ENCODE assay signal across 9 mouse cellular contexts in genomic region chr12:8099821-8100220, GRCm38 (mm10).
DNase-seq lines count a peak whose midpoint lies in the region; ATAC-seq lines count a peak whose summit lies in the region.
"Had no signal": no experiment of that assay in that cellular context is flagged by ENCODE, and none has a peak within 500 bp of the region (broad histone marks: within the 10 kb centered on the region; RNA-seq: fewer than 3 reads in every experiment).

No protein-coding gene starts in this region.

- no peak overlapping the region for H3K4me2 ChIP-seq in intestine, embryonic 14.5 days (ENCODE audit: low read length)
- H3K4me2 ChIP-seq in intestine, embryonic 16.5 days (ENCODE audit: low read depth, low read length), result no peak overlapping the region
- H3K4me2 ChIP-seq in kidney, embryonic 14.5 days (replicated peaks; ENCODE audit: low read depth, low read length), result no peak overlapping the region

- no peaks in the 10 kb centered on the region for H3K4me1 ChIP-seq in intestine, embryonic 14.5 days (replicated peaks; ENCODE audit: control insufficient read depth, insufficient read depth, low read length)
- no peaks in the 10 kb centered on the region for H3K4me1 ChIP-seq in intestine, embryonic 16.5 days (ENCODE audit: control insufficient read depth, insufficient read depth, low read length)
- no peaks in the 10 kb centered on the region for H3K4me1 ChIP-seq in kidney, embryonic 14.5 days (ENCODE audit: control insufficient read depth, insufficient read depth, low read length)

- no peak for ATAC-seq in intestine, embryonic 14.5 days (replicated peaks; ENCODE audit: low FRiP score, low TSS enrichment, low read depth)
- ATAC-seq in intestine, embryonic 16.5 days, result no peak
- ATAC-seq in kidney, embryonic 14.5 days (ENCODE audit: low FRiP score, low TSS enrichment), result peak; percentile 52; the same call in 1 of the 2 replicates

- no peak overlapping the region for H3K27ac ChIP-seq in intestine, embryonic 14.5 days (ENCODE audit: low read depth)
- no peak overlapping the region for H3K27ac ChIP-seq in intestine, embryonic 16.5 days (ENCODE audit: low read length)
- H3K27ac ChIP-seq in kidney, embryonic 14.5 days (ENCODE audit: low read depth, low read length), result no peak overlapping the region

- DNase-seq in intestine, embryonic 14.5 days (ENCODE audit: low spot score), result peak; percentile 72
- DNase-seq in adrenal gland, postnatal 14 days, result peak; percentile 76
- DNase-seq in ovary, postnatal 14 days (ENCODE audit: low spot score), result peak; percentile 45
- DNase-seq in thymus, postnatal 25 days, result no peak
- no peak for DNase-seq in gastrocnemius, postnatal 4 days (ENCODE audit: low spot score in 2 of 2)
- no peak for DNase-seq in B cell, adult 2 months
- DNase-seq: thymus, postnatal 14 days had no signal

- no peaks in the 10 kb centered on the region for H3K9me3 ChIP-seq in intestine, embryonic 14.5 days (ENCODE audit: control insufficient read depth, low read length)
- H3K9me3 ChIP-seq in intestine, embryonic 16.5 days (ENCODE audit: control insufficient read depth, low read length), result no peaks in the 10 kb centered on the region
- no peaks in the 10 kb centered on the region for H3K9me3 ChIP-seq in kidney, embryonic 14.5 days (ENCODE audit: control insufficient read depth, low read length)

- H3K27me3 ChIP-seq in intestine, embryonic 14.5 days (replicated peaks; ENCODE audit: control insufficient read depth, insufficient read depth, low read length), result no peaks in the 10 kb centered on the region
- H3K27me3 ChIP-seq in intestine, embryonic 16.5 days (replicated peaks; ENCODE audit: control insufficient read depth, insufficient read depth, low read length), result no peaks in the 10 kb centered on the region
- no peaks in the 10 kb centered on the region for H3K27me3 ChIP-seq in kidney, embryonic 14.5 days (ENCODE audit: control insufficient read depth, insufficient read depth, low read length)

- no peak overlapping the region for H3K9ac ChIP-seq in intestine, embryonic 14.5 days (ENCODE audit: low read length)
- no peak overlapping the region for H3K9ac ChIP-seq in intestine, embryonic 16.5 days (ENCODE audit: low read depth, low read length)
- H3K9ac ChIP-seq in kidney, embryonic 14.5 days (ENCODE audit: low read depth, low read length), result no peak overlapping the region

- no peak overlapping the region for H3K4me3 ChIP-seq in intestine, embryonic 14.5 days (ENCODE audit: low read depth, low read length)
- H3K4me3 ChIP-seq in intestine, embryonic 16.5 days (ENCODE audit: low read length), result no peak overlapping the region
- no peak overlapping the region for H3K4me3 ChIP-seq in kidney, embryonic 14.5 days (ENCODE audit: low read length)

- 35% methylated on average over 2 of the region's 2 CpGs for WGBS in intestine, embryonic 14.5 days
- WGBS in intestine, embryonic 16.5 days, result 44% methylated on average over 2 of the region's 2 CpGs
- WGBS in kidney, embryonic 14.5 days, result 16% methylated on average over 2 of the region's 2 CpGs

- H3K36me3 ChIP-seq in intestine, embryonic 14.5 days (ENCODE audit: control insufficient read depth, insufficient read depth, low read length), result no peaks in the 10 kb centered on the region
- H3K36me3 ChIP-seq in intestine, embryonic 16.5 days (ENCODE audit: control insufficient read depth, insufficient read depth, low read length), result no peaks in the 10 kb centered on the region
- H3K36me3 ChIP-seq in kidney, embryonic 14.5 days (ENCODE audit: control insufficient read depth, insufficient read depth, low read length), result no peaks in the 10 kb centered on the region

Comparison
In these comparisons a context has a peak if more than half of its experiments do, and no peak if none do; other contexts are left out.
1. DNase-seq: peak in intestine, embryonic 14.5 days (single experiment), adrenal gland, postnatal 14 days (single experiment) and ovary, postnatal 14 days (single experiment); none in thymus, postnatal 25 days (single experiment), gastrocnemius, postnatal 4 days (0 of 2) and B cell, adult 2 months (0 of 2).